In the genomic region with DNA sequence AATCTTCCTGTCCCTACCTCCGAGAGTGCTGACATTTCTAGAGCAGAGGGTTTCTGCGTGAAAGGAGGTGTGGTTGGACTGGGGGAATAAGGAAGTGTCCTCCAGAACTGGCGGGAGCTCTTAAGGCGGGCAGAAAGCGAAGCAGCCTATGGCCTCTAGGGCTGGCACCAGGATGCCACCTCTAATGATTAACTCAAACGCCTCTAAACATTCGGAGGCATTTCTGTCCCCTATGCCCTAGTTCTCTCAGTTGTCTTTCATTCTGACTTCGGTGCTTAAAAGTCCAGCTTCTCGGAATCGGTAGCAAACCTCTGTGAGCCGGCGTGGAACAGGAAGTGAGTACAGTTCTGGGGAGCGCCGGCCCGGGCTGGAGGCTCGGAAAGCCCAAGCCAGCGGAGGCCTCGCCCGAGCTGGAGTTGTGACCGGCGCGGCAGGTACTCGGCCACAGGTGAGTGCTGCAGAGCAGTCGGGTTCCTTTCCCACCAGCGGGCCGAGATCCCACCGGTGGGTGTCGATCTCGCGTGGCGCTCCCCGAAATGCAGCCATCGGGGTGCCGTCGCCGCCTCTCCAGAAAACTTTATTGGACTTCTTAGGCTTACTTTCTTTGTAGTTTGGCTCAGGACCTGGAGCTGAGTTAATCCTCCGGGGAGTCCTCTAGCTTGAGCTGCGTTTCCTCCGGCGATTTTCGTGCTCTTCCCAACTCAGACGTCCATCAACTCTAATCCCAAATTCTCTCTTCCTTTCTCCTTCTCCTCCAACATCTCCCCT, we compare ENCODE assay signal across 8 mouse cellular contexts. TPM values are rescaled to one million over a fixed set of nuclear protein-coding genes. Genes with fewer than 3 reads are reported as not detected.
DNase-seq lines count a peak whose midpoint lies in the region; ATAC-seq and TF ChIP-seq lines count a peak whose summit lies in the region.

A gene (plus strand): TSS at position 84 of the 768 bp plus-strand sequence.

- under 1% methylated on average over 42 of the region's 42 CpGs for WGBS in bone marrow, adult 2 months
- whole genome bisulfite sequencing in forebrain, embryonic 15.5 days = under 1% methylated on average over 42 of the region's 42 CpGs
- 2% methylated on average over 42 of the region's 42 CpGs for WGBS in hindbrain, embryonic 13.5 days
- WGBS in midbrain, postnatal 0 days = 3% methylated on average over 42 of the region's 42 CpGs

- H3K4me2 ChIP-seq in forebrain, embryonic 15.5 days (replicated peaks) = peak within 1 kb of the TSS; percentile 73
- peak within 1 kb of the TSS; percentile 67 for H3K4me2 ChIP-seq in hindbrain, embryonic 13.5 days
- peak within 1 kb of the TSS; percentile 83 for H3K4me2 ChIP-seq in midbrain, postnatal 0 days (ENCODE audit: low read depth, low read length, poor library complexity, severe bottlenecking)

- no peak for TF ChIP-seq CTCF in bone marrow, adult 2 months (IDR thresholded peaks at IDR 0.05; ENCODE audit: control insufficient read depth, insufficient read depth, low read length)
- TF ChIP-seq CTCF in midbrain, postnatal 0 days (IDR thresholded peaks at IDR 0.05) = no peak

- H3K9me3 ChIP-seq in ES-E14 (ENCODE audit: control insufficient read depth, insufficient read depth, low read depth, low read length) = 0 out of 2 replicates have a peak, but pooled peaks cover 2% of the 10 kb centered on the region
- no peaks in the 10 kb centered on the region for H3K9me3 ChIP-seq in forebrain, embryonic 15.5 days
- H3K9me3 ChIP-seq in hindbrain, embryonic 13.5 days = 0 out of 2 replicates have a peak, but pooled peaks cover 3% of the 10 kb centered on the region
- H3K9me3 ChIP-seq in midbrain, postnatal 0 days (ENCODE audit: low read length) = no peaks in the 10 kb centered on the region

- peak within 1 kb of the TSS; percentile 57 for H3K9ac ChIP-seq in ES-E14 (ENCODE audit: insufficient read depth, low read depth, low read length, poor library complexity, severe bottlenecking)
- peak within 1 kb of the TSS; percentile 32 for H3K9ac ChIP-seq in forebrain, embryonic 15.5 days (replicated peaks)
- peak within 1 kb of the TSS; percentile 67 for H3K9ac ChIP-seq in hindbrain, embryonic 13.5 days
- H3K9ac ChIP-seq in midbrain, postnatal 0 days (replicated peaks; ENCODE audit: low read length, poor library complexity, severe bottlenecking) = peak within 1 kb of the TSS; percentile 34

- no peaks in the 10 kb centered on the region for H3K4me1 ChIP-seq in ES-E14 (ENCODE audit: control insufficient read depth in 2 of 2, insufficient read depth in 2 of 2, low read length in 2 of 2, poor library complexity in 1 of 2)
- no peaks in the 10 kb centered on the region; the same call in 1 of the 2 replicates for H3K4me1 ChIP-seq in bone marrow, adult 2 months (ENCODE audit: control insufficient read depth, insufficient read depth, low read length)
- peaks cover 8% of the 10 kb centered on the region for H3K4me1 ChIP-seq in forebrain, embryonic 15.5 days
- H3K4me1 ChIP-seq in hindbrain, embryonic 13.5 days (replicated peaks) = peaks cover 11% of the 10 kb centered on the region
- no peaks in the 10 kb centered on the region for H3K4me1 ChIP-seq in midbrain, postnatal 0 days (ENCODE audit: insufficient read depth, low read length)

- TF ChIP-seq POLR2A in bone marrow, adult 2 months (IDR thresholded peaks at IDR 0.05; ENCODE audit: borderline replicate concordance, control insufficient read depth, low read depth, low read length) = no peak; the same call in 1 of the 2 replicates

- H3K27ac ChIP-seq in ES-E14 (ENCODE audit: insufficient read depth, low read depth, low read length, poor library complexity, severe bottlenecking) = no peak within 1 kb of the TSS
- peak within 1 kb of the TSS; percentile 92 for H3K27ac ChIP-seq in bone marrow, adult 2 months (ENCODE audit: control insufficient read depth, insufficient read depth, low read depth, low read length, poor library complexity)
- no peak within 1 kb of the TSS for H3K27ac ChIP-seq in forebrain, embryonic 15.5 days (replicated peaks)
- H3K27ac ChIP-seq in hindbrain, embryonic 13.5 days = no peak within 1 kb of the TSS; the same call in 1 of the 2 replicates
- H3K27ac ChIP-seq in midbrain, postnatal 0 days (ENCODE audit: low read depth, low read length) = peak within 1 kb of the TSS; percentile 13; the same call in 1 of the 2 replicates

- ATAC-seq in forebrain, embryonic 15.5 days (replicated peaks) = no peak
- ATAC-seq in hindbrain, embryonic 13.5 days (ENCODE audit: low FRiP score) = peak; percentile 43; the same call in 1 of the 2 replicates
- ATAC-seq in midbrain, postnatal 0 days (ENCODE audit: low FRiP score) = no peak

- DNase-seq in ES-E14 (ENCODE audit: low read depth, low spot score) (peak; percentile 31), liver (peak; percentile 63)
- DNase-seq in midbrain, postnatal 0 days (ENCODE audit: low spot score) = peak; percentile 39
- DNase-seq in testis, postnatal 10 days (ENCODE audit: low spot score) = peak; percentile 64
- no peak for DNase-seq in frontal cortex, adult 2 months (ENCODE audit: extremely low spot score in 1 of 2, low spot score in 1 of 2)

- in situ Hi-C loops in ES-E14 (cut with MboI; ENCODE audit: low sequenced_read_pairs in 2 of 2, unreplicated experiment in 2 of 2) = no loop called here

- H3K36me3 ChIP-seq in ES-E14 (ENCODE audit: control insufficient read depth, insufficient read depth, low read length, poor library complexity, severe bottlenecking) = no peaks in the 10 kb centered on the region
- H3K36me3 ChIP-seq in forebrain, embryonic 15.5 days = no peaks in the 10 kb centered on the region
- H3K36me3 ChIP-seq in hindbrain, embryonic 13.5 days = no peaks in the 10 kb centered on the region
- no peaks in the 10 kb centered on the region for H3K36me3 ChIP-seq in midbrain, postnatal 0 days (ENCODE audit: insufficient read depth, low read length)

- no peaks in the 10 kb centered on the region for H3K27me3 ChIP-seq in forebrain, embryonic 15.5 days
- peaks cover 16% of the 10 kb centered on the region; the same call in 1 of the 2 replicates for H3K27me3 ChIP-seq in hindbrain, embryonic 13.5 days
- H3K27me3 ChIP-seq in midbrain, postnatal 0 days (ENCODE audit: insufficient read depth, low read length) = no peaks in the 10 kb centered on the region

- H3K4me3 ChIP-seq in ES-E14 (ENCODE audit: insufficient read depth in 1 of 2, low read depth in 1 of 2, low read length in 2 of 2, poor library complexity in 1 of 2, severe bottlenecking in 1 of 2) = peak within 1 kb of the TSS; percentile 55 to 67
- peak within 1 kb of the TSS; percentile 80 for H3K4me3 ChIP-seq in bone marrow, adult 2 months (replicated peaks; ENCODE audit: control insufficient read depth, low read depth, low read length)
- peak within 1 kb of the TSS; percentile 44 for H3K4me3 ChIP-seq in forebrain, embryonic 15.5 days
- H3K4me3 ChIP-seq in hindbrain, embryonic 13.5 days = peak within 1 kb of the TSS; percentile 40
- peak within 1 kb of the TSS; percentile 45 for H3K4me3 ChIP-seq in midbrain, postnatal 0 days (ENCODE audit: low read depth, low read length)

TF ChIP-seq in ES-E14, 5 proteins besides CTCF, POLR2A, EP300 and RAD21:
- TF ChIP-seq ZC3H11A (IDR thresholded peaks at IDR 0.05; ENCODE audit: borderline replicate concordance, low read depth, low read length) = no peak
- TF ChIP-seq ZNF384 (IDR thresholded peaks at IDR 0.05; ENCODE audit: low read depth, low read length) = no peak
- no peak for TF ChIP-seq CHD2 (IDR thresholded peaks at IDR 0.05; ENCODE audit: low read depth, low read length)
- no peak for TF ChIP-seq HCFC1 (IDR thresholded peaks at IDR 0.05; ENCODE audit: borderline replicate concordance, insufficient read depth, low read length)

RNA-seq across cellular contexts. Expression of the gene that starts here (rescaled TPM):
- total RNA-seq in ES-E14 (2012; rRNA removed) = 1.6 and 2.5 TPM in 2 replicates
- 11.5 and 17.5 TPM in 2 replicates for polyA plus RNA-seq in bone marrow, adult 2 months (2011; ENCODE audit: insufficient read depth, insufficient read length, low replicate concordance, missing spikeins)
- 4.6 and 5.6 TPM in 2 replicates for polyA plus RNA-seq in forebrain, embryonic 15.5 days (2015; fragmentation: Nextera tagmentation; extraction: Ambion mirVana)
- polyA plus RNA-seq in hindbrain, embryonic 13.5 days (2015; fragmentation: Nextera tagmentation; extraction: Ambion mirVana) = 6.9 and 8.2 TPM in 2 replicates
- 2.2 and 2.5 TPM in 2 replicates for total RNA-seq in midbrain, postnatal 0 days (2014; rRNA removed)
- polyA plus RNA-seq in midbrain, postnatal 0 days (2015; fragmentation: Nextera tagmentation; extraction: Ambion mirVana) = 3.5 and 4.3 TPM in 2 replicates
- 2.9 and 3.4 TPM in 2 replicates for polyA plus RNA-seq in frontal cortex, adult 2 months (2012; rRNA removed)

Comparison
In these comparisons a context has a peak if more than half of its experiments do, and no peak if none do; other contexts are left out.
1. DNase-seq: peak in ES-E14 (single experiment), liver (single experiment), midbrain, postnatal 0 days (single experiment) and testis, postnatal 10 days (single experiment); none in frontal cortex, adult 2 months (0 of 2).
2. H3K27ac ChIP-seq: peak in bone marrow, adult 2 months (single experiment) and midbrain, postnatal 0 days (single experiment); none in ES-E14 (single experiment), forebrain, embryonic 15.5 days (single experiment) and hindbrain, embryonic 13.5 days (single experiment).
3. Peak in every context shown above with its lines, with median percentiles within 50 percentile points of each other: H3K4me3 ChIP-seq, H3K9ac ChIP-seq and H3K4me2 ChIP-seq.